Mouse (Mus musculus): ENCODE measurements around the gene Iqsec3. TPM values are rescaled to one million over a fixed set of nuclear protein-coding genes. Genes with fewer than 3 reads are reported as not detected.

Gene Iqsec3
- polyA plus RNA-seq, 1 experiment from 2014 or later, result 0.12 TPM

GRCm38 (mm10) chr6:121440696-121441220, 32.7 kb downstream of the Iqsec3 start:
- Histone ChIP-seq H3K4me2 (replicated peaks; ENCODE audit: low read depth) (no peak overlapping the region), H3K4me1 (replicated peaks; ENCODE audit: control insufficient read depth, insufficient read depth) (no peaks in the 10 kb centered on the region), H3K4me3 (ENCODE audit: low read depth, low read length) (no peak overlapping the region), H3K27me3 (ENCODE audit: control insufficient read depth, insufficient read depth, low read length) (no peaks in the 10 kb centered on the region), H3K9ac (ENCODE audit: low read length) (no peak overlapping the region), H3K27ac (replicated peaks) (no peak overlapping the region), H3K9me3 (ENCODE audit: control insufficient read depth, low read length) (no peaks in the 10 kb centered on the region), H3K36me3 (ENCODE audit: control insufficient read depth, insufficient read depth, low read length) (no peaks in the 10 kb centered on the region)
- ATAC-seq (ENCODE audit: low FRiP score, low TSS enrichment), result no peak
- no peak for DNase-seq (ENCODE audit: low spot score)
- TF ChIP-seq EP300 (optimal IDR thresholded peaks at IDR 0.05) (no peak), CTCF (IDR thresholded peaks at IDR 0.05; ENCODE audit: low read depth) (no peak)
- 22% methylated on average over 5 of the region's 5 CpGs for WGBS

- ATAC-seq (ENCODE audit: low FRiP score, low TSS enrichment), result no peak
- no peak overlapping the region for H3K4me2 ChIP-seq (replicated peaks; ENCODE audit: low read depth)
- H3K27me3 ChIP-seq (ENCODE audit: control insufficient read depth, insufficient read depth, low read length), result no peaks in the 10 kb centered on the region
- no peaks in the 10 kb centered on the region for H3K9me3 ChIP-seq (ENCODE audit: control insufficient read depth, low read length)
- H3K9ac ChIP-seq (ENCODE audit: low read length), result no peak overlapping the region
- DNase-seq (ENCODE audit: low spot score), result no peak
- H3K4me3 ChIP-seq (ENCODE audit: low read depth, low read length), result no peak overlapping the region
- no peaks in the 10 kb centered on the region for H3K4me1 ChIP-seq (replicated peaks; ENCODE audit: control insufficient read depth, insufficient read depth)
- H3K36me3 ChIP-seq (ENCODE audit: control insufficient read depth, insufficient read depth, low read length), result no peaks in the 10 kb centered on the region
- no peak for TF ChIP-seq EP300 (optimal IDR thresholded peaks at IDR 0.05)
- no peak for TF ChIP-seq CTCF (IDR thresholded peaks at IDR 0.05; ENCODE audit: low read depth)
- WGBS, result 39% methylated on average over 6 of the region's 6 CpGs
- H3K27ac ChIP-seq (replicated peaks), result no peak overlapping the region
Observed at GRCm38 (mm10) chr6:121424830-121425229, 48.6 kb downstream of the Iqsec3 start.

- Histone ChIP-seq H3K36me3 (ENCODE audit: control insufficient read depth, insufficient read depth, low read length) (no peaks in the 10 kb centered on the region), H3K4me3 (ENCODE audit: low read depth, low read length) (no peak overlapping the region), H3K4me2 (replicated peaks; ENCODE audit: low read depth) (no peak overlapping the region), H3K9ac (ENCODE audit: low read length) (no peak overlapping the region), H3K4me1 (replicated peaks; ENCODE audit: control insufficient read depth, insufficient read depth) (no peaks in the 10 kb centered on the region), H3K27ac (replicated peaks) (no peak overlapping the region), H3K27me3 (ENCODE audit: control insufficient read depth, insufficient read depth, low read length) (no peaks in the 10 kb centered on the region), H3K9me3 (ENCODE audit: control insufficient read depth, low read length) (no peaks in the 10 kb centered on the region)
- 45% methylated on average over 12 of the region's 12 CpGs for WGBS
- DNase-seq (ENCODE audit: low spot score) (no peak), ATAC-seq (ENCODE audit: low FRiP score, low TSS enrichment) (no peak)
- no peak for TF ChIP-seq CTCF (IDR thresholded peaks at IDR 0.05; ENCODE audit: low read depth)
- TF ChIP-seq EP300 (optimal IDR thresholded peaks at IDR 0.05), result no peak
Observed at GRCm38 (mm10) chr6:121424403-121424802, 49.1 kb downstream of the Iqsec3 start.

- Histone ChIP-seq H3K27me3 (ENCODE audit: control insufficient read depth, insufficient read depth, low read length) (peaks cover 13% of the 10 kb centered on the region), H3K36me3 (ENCODE audit: control insufficient read depth, insufficient read depth, low read length) (no peaks in the 10 kb centered on the region), H3K9me3 (ENCODE audit: control insufficient read depth, low read length) (no peaks in the 10 kb centered on the region), H3K9ac (ENCODE audit: low read length) (no peak overlapping the region), H3K4me1 (replicated peaks; ENCODE audit: control insufficient read depth, insufficient read depth) (no peaks in the 10 kb centered on the region), H3K4me2 (replicated peaks; ENCODE audit: low read depth) (no peak overlapping the region), H3K27ac (replicated peaks) (no peak overlapping the region), H3K4me3 (ENCODE audit: low read depth, low read length) (no peak overlapping the region)
- TF ChIP-seq EP300 (optimal IDR thresholded peaks at IDR 0.05) (no peak), CTCF (IDR thresholded peaks at IDR 0.05; ENCODE audit: low read depth) (no peak)
- 3% methylated on average over 41 of the region's 46 CpGs for WGBS
- ATAC-seq (ENCODE audit: low FRiP score, low TSS enrichment) (no peak), DNase-seq (ENCODE audit: low spot score) (no peak)
Observed at GRCm38 (mm10) chr6:121412558-121413297, 60.8 kb downstream of the Iqsec3 start.

GRCm38 (mm10) chr6:121407571-121408011, 65.9 kb downstream of the Iqsec3 start:
- WGBS, result 33% methylated on average over 5 of the region's 5 CpGs
- Histone ChIP-seq H3K27ac (replicated peaks) (no peak overlapping the region), H3K9me3 (ENCODE audit: control insufficient read depth, low read length) (no peaks in the 10 kb centered on the region), H3K4me3 (ENCODE audit: low read depth, low read length) (no peak overlapping the region), H3K4me1 (replicated peaks; ENCODE audit: control insufficient read depth, insufficient read depth) (no peaks in the 10 kb centered on the region), H3K36me3 (ENCODE audit: control insufficient read depth, insufficient read depth, low read length) (no peaks in the 10 kb centered on the region), H3K27me3 (ENCODE audit: control insufficient read depth, insufficient read depth, low read length) (peaks cover 3% of the 10 kb centered on the region; the same call in 1 of the 2 replicates), H3K9ac (ENCODE audit: low read length) (no peak overlapping the region), H3K4me2 (replicated peaks; ENCODE audit: low read depth) (no peak overlapping the region)
- no peak for ATAC-seq (ENCODE audit: low FRiP score, low TSS enrichment)
- TF ChIP-seq CTCF (IDR thresholded peaks at IDR 0.05; ENCODE audit: low read depth), result no peak
- TF ChIP-seq EP300 (optimal IDR thresholded peaks at IDR 0.05), result no peak
- DNase-seq (ENCODE audit: low spot score), result no peak

GRCm38 (mm10) chr6:121405311-121405710, 68.2 kb downstream of the Iqsec3 start:
- DNase-seq (ENCODE audit: low spot score), result no peak
- Histone ChIP-seq H3K4me2 (replicated peaks; ENCODE audit: low read depth) (no peak overlapping the region), H3K27me3 (ENCODE audit: control insufficient read depth, insufficient read depth, low read length) (no peaks in the 10 kb centered on the region), H3K4me3 (ENCODE audit: low read depth, low read length) (no peak overlapping the region), H3K27ac (replicated peaks) (no peak overlapping the region), H3K9ac (ENCODE audit: low read length) (no peak overlapping the region), H3K9me3 (ENCODE audit: control insufficient read depth, low read length) (no peaks in the 10 kb centered on the region), H3K36me3 (ENCODE audit: control insufficient read depth, insufficient read depth, low read length) (no peaks in the 10 kb centered on the region), H3K4me1 (replicated peaks; ENCODE audit: control insufficient read depth, insufficient read depth) (no peaks in the 10 kb centered on the region)
- WGBS, result 92% methylated on average over 8 of the region's 8 CpGs
- no peak for TF ChIP-seq EP300 (optimal IDR thresholded peaks at IDR 0.05)
- TF ChIP-seq CTCF (IDR thresholded peaks at IDR 0.05; ENCODE audit: low read depth), result no peak
- no peak for ATAC-seq (ENCODE audit: low FRiP score, low TSS enrichment)

Measured in stomach, postnatal 0 days (tissue).